Mouse (Mus musculus) liver, postnatal 0 days (tissue): ENCODE measurements around the gene Lars2.

Source experiments
- CTCF ChIP-seq: sonication (generic); IDR thresholded peaks from 2 replicates; pipeline ENCODE4 v1.5.1; 2016; ENCODE audit warnings: antibody characterized with exemption, low read depth
- EP300 ChIP-seq: IDR thresholded peaks from 2 replicates; pipeline ENCODE4 v1.6.1; 2016; ENCODE audit warnings: antibody characterized with exemption, low read depth, mild to moderate bottlenecking

GRCm38 (mm10) chr9:123478031-123478585 lies 111.4 kb downstream of the Lars2 start:
- TF ChIP-seq CTCF (peak; percentile 74), EP300 (no peak)
